Mouse (Mus musculus) adrenal gland, adult (tissue): ENCODE data around the gene Tns3.

ENCODE experiments used
- DNase-seq, 2 experiments: peaks; one replicate each; pipeline ENCODE4 v3.0.0; 2022 to 2023; ENCODE audit warnings: low spot score in 1 of 2; ENCODE audit not compliant: inconsistent age in 2 of 2

Gene Tns3

DNA sequence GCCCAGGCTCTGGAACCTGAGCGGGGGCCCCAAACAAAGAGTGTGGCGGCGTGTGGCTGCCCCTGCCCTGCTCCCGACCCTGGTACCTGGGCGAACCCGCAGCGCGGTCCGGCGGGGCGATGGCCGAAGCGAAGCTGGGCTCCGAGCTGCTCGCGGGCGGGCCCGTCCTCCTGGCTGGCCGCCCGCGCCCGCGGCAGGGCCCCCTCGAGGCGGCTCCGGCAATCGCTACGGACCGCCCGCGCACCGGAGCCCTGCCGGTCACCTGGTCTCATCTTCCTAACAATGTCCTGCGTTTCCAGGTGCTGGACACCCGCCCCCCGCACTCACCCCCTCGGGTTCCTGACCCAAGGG is at the start of gene Tns3:
Tns3 (minus strand) TSS at position 143 of the 351 bp plus-strand sequence.
- peak in 1 of 2 experiments; percentile 91 for DNase-seq

DNA sequence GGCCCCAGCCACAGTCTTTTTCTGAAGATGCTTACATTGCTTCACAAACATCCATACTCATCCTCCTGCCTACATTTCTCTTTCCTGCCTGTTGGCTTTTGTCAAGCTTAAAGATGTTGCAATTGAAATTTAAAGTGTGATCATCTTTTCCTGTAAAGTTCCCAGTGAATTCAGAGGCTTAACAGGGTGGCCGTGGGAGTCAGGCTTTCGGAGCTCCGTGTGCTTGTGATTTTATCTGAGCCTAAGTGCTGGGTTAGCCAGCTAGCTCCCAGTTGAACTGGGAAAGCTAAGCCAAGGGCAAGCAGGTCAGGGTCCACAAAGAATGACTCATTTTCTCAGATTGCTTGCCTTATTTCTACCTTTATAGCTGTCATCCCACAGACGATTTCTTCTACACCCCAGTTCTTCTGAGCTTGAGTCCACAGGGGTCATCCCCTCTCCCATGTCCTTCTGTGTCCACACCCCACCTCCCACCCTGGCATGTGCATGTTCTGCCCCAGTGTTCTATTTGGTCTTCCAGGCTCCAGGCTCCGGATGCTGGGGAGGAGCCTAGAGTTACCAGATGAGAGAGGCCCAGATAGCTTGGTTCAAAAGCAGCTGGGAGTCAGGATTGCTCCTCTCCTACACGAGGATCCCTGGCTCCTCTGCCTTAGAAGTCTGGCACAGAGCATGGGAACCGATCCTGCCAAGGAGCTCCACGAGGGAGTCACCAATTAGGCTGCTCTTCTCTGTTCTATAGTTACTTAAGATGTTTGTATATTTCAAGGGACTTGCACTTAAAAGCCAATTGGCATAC is 42.1 kb upstream of the Tns3 start:
- DNase-seq = peak; percentile 56 to 78

DNA sequence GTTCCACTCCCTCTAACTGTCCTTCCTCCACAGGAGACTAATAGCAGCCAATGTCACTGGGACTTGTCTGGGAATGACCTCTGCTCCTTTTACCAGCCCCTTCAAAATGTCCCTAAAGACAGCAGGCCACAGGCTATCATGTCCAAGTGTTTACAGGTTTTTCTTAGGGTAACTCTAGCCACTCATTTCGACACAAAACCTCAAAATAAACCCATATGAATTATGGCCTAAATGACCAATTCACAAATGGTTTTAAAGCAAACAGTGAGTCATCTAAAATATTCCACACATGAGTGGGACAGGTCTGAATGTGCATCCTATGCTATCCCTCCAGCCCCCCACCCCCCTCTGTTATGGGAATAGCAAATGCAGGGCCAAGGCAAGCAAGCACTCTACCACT is 40.8 kb upstream of the Tns3 start:
- no peak for DNase-seq

DNA sequence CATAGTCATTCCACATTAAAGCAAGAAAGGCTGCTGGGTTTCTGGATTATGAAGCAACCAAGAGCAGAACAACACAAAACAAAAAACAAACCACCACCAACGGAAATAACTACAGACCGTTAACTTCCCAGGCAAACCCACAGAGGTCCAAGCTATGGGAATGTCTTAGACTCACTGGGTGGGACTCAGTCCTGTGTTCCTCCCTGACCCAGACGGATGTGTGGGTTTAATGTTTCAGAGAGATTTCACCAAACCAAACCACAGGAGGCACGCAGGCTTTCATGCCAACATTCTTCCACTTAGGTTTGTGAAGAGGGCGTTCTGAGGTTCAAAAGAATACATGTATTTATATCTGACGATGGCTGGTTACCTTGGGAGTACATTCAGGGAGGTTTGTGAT is 39.5 kb upstream of the Tns3 start:
- DNase-seq = no peak

DNA sequence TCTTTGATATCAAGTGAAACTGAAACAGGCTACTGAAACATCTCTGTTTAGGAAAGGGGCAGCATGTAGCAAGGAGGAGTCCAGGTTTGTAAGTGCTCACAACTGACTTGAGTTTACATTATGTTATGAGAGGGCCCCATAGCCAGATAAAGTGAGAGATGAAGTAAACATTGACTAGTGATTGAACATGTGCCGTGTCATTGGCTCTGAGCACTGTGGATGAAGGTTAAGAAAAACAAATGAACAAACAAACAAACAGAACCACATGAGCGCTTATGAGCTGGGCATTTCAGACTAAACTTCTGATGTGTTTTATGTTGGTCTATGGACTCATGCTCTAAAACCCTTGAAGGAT is 38.2 kb upstream of the Tns3 start:
- DNase-seq = no peak

DNA sequence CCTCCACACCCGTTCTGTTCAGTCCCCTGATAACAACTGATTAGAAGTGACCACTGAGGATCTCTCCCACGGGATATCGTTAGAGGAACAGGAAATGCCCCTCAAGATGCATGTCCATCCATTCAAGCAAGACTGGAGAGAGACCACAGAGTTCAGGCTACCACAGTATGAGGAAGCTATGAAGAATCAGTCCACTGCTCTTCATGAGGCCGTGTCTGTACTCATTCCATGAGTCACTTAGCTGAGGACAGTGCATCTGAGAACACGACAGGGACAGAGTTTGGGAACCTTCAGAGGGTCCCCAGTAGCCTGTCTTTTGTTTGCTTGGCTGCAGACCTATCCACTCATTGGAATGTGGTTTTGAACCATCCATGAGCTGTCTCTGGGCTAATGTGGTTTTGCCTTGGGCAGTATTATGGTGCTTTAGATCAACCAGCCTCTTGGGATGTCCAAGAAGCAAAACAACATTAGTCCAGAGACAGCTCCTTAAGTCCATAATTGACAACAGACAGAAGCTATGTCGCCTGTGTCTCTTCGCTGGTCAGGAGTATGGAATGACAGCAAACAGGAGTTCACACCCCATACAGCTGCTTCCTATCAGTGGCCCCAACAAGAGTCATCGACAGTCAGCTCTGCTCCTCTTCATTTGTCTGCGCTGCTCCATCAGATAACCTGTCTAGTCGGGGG is 37.7 kb upstream of the Tns3 start:
- DNase-seq = no peak

DNA sequence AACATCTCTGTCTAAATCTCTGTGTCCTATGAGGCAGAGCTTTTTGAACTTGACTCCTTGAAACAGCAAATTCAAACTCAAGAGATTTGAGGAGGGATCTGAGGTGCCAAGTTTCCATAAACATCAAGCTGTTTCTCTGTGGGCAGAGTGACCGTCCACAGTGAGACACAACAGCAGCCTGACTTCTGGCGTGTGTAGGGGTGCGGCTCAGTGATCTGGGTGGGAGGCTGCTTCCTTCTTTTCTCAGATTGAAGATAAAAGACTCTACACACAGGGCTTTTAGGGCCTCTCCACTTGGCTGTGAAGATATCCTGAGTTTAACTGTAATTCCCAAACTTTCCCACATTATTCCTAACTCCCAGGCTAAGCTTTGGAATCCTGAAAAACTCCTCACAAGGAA is 37.1 kb upstream of the Tns3 start:
- no peak for DNase-seq

DNA sequence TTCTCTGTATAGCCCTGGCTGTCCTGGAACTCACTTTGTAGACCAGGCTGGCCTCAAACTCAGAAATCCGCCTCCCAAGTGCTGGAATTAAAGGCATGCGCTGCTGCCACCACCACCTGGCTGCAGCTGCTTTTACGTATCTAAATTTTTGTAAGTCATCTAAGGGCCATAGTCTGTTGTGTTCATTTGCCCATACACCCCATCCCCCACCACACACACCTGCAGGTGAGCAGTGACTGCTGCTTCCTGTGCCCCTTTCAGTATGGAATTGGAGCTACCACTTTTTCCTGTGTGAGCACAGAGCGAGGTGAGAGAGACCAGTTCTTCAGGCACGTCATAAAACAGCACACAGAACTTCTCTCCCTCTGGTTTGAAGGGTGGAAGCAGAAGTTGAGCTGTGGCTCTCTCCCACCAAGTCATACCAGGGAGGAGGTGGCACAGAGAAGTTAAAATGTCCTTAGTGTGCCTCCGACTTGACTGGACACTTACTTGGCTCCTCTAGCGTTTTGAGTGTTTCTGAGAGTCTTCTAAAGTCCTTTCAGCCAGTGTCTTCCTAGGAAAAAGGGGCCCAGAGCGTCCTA is 36.4 kb upstream of the Tns3 start:
- no peak for DNase-seq

DNA sequence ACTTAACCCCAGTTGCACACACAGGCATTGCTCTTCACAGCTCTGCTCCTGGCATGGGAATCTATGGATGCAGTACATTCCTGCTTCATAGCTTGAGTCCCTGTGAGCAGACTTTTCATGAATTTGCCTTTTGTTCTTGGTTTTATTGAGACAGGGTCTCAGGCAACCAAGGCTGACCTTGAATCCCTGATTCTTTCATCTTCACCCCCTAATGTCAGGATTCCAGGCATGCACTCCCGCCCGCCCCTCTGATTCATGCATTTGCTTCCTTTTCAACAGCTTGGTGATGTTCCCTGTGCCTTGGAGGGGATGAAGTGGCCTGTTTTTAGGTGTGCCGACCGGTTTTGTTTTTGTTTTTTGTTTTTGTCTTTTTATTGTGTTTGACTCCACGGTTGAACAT is 35.4 kb upstream of the Tns3 start:
- DNase-seq = no peak

DNA sequence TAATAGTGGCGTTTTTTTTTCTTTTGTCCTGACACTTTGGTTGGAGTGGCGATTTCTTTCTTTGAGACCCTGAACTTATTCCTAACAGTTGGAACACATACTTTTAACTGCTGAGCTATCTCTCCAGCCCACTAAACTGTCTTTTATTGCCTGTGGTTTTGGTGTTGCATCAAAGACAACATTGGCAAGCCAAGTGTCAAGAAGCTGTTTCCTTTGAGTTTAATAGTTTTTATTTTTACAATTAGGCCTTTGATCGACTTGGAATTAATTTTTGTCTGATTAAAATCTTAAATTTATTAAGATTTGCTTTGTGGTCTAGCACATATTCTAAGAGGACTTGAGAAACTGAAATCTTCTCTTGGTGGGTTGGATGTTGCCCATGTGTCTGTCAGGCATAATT is 33.3 kb upstream of the Tns3 start:
- DNase-seq = no peak

DNA sequence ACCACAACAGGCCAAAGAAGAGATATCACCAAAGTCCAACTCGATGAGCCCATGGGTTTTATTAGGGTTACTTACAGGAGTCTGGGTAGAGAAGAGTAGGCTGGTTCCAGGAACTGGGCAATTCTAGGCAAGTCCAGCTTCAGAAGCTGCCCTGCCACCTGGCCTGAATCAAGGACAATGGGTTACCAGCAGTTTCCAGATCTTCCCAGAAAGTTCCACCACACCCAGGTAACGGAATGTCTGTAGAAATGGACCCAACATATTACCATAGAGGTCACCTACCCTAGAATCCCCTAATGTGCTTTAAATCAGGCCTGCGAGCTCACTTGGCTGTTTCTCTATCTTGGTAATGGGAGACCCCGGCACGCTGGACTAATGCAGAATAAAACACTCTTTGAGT is 29.8 kb upstream of the Tns3 start:
- DNase-seq = no peak

DNA sequence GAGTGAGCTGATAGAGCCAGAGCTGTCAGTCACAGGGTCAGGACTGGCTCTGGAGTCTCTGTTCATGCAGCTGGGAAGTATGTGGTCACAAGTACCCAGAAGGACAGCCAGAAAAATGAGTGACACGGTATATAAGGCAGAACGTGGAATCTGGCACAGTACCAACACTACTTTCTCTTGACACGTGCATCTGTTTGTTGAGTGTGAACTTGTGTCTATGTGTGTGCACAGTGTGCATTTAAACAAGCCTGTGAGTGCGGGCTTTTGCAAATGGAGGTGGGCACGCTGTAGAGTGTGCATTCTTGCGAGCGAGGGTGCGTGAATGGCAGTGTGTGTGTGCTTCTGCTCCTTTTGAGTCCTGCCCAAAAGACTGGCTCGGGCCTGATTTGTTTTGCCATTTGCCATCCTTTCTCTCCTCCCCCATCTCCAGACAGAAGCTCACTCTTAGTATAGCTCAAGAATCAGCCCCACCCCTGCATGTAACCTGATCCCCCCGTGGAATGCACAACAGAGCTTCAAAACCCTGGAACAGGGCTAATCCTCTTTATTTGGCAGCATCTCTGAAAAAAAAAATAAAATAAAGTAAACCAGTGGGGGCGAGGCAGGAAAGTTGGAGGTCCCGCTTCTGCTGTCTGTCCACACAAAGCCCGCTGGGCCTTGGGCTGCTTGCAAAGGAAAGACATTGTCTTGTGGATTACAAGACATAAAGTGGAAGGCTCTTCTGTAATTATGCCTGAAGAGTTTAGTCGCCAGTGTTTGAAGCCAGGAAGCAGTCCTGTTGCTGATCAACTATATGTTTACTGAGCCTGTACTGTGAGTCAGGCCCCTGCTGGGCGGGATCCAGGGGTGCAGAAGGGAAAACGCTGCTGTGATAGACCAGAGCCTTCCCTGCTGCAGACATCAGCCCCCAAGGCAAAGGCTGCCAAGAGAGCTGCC is 28.5 kb upstream of the Tns3 start:
- no peak for DNase-seq

DNA sequence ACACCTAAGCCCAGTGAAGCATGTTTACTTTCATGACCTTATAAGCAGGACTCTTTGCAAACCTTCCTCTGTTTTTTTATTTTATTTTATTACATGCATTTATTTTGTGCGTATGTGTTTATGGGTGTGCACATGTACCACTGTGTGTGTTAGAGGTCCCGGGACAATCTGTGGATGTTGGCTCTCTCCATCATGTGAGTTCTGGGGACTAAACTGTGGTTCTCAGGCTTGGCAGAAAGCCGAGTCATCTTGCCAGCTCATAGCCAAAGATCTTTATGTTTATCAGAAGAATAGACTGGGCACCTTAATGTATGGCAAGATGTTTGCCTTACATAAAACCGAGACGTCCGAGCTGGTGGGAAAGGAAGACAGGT is 27.8 kb upstream of the Tns3 start:
- DNase-seq = no peak

DNA sequence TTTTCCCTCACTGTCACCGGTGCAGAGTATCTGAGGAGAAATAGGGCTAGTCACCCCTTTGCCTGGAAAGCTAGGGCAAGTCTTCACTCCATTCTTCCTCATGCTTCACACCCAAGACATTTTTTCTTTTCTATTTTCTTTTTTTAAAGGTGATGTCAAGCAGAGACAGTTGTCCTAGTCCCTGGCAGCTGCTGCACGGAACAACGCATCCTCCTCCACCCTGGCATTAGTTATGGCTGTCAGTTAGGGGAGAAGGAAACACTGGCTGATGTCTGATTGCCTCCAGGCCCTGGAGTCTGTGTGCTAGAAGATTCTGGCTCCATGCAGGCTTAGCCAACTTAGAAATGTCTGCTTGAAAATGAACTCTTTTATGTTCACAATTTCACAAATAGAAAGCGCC is 27.3 kb upstream of the Tns3 start:
- no peak for DNase-seq

DNA sequence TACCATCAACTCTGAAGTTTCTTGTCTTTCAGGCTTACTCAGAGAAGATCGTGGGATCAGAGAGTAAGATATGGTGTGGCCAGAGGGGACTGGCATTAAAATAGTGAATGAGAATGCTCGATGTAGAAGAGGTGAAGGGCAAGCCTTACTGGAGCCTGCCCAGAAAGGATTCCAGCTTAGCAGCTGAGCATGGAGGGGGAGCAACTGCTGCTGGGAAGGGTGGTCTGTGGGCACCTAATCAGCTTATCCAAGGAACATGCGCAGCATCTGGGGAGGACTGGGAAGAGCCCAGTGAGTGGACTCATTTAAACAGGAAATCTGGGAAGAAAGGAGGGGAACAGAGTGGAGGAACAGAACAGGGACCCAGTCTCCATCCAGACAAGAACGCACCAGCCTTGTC is 26.3 kb upstream of the Tns3 start:
- no peak for DNase-seq

DNA sequence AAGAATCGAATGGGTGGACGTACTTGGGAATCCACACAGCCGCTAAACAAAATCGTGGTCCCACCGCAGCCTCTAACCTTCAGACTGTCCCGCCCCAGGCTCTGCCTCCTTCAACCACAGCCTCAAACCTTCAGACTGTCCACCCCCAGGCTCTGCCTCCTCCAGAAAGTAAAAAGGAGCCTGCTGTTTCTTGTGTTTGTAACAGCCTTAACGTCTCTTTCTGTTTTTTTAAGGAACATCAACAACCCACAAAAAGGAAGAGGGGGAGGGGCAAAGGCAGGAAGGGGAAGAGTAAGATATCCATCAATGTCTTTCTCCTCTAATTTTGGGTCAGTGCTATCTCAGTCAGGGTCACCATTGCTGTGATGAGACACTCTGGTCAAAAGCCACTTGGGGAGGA is 25.2 kb upstream of the Tns3 start:
- peak in 1 of 2 experiments; percentile 68 for DNase-seq

DNA sequence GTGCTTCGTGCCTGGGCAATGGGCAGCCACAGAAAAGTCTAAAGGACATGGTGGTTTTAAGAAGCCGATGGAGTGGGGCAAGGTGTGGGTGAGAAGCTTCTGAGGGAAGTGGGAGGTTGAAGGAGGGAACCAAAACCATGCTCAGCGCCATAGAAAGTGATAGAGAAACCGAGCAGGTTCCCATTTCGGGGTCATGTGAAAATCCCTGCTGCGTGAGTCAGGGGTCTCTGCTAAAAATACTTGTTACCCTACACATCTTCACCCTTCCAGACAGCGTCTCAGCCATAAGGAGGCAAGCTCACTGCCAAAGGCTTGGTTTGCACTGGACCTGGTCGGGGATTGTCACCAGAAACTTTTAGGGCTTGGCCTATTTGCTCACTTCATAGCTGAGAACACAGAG is 24.6 kb upstream of the Tns3 start:
- DNase-seq = no peak

DNA sequence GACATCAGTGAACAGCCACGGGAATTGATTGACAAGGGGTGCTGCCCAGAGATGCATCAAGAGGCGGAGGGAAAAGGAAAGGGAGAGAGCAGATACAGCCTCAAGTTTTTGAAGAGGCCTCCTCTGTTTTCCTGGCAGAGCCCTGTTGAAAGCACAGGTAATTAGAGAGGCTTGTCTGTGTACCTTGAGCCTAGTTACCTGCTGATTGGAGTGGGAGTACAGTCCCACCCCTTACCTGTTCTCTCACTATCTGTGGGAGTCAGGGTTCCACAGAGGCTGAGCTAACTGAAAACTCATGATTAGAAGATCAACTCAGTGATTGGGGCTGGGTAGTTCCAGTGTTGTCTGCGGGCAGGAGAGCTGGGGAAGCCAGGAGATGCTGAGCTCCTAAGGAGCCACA is 22.2 kb upstream of the Tns3 start:
- no peak for DNase-seq

DNA sequence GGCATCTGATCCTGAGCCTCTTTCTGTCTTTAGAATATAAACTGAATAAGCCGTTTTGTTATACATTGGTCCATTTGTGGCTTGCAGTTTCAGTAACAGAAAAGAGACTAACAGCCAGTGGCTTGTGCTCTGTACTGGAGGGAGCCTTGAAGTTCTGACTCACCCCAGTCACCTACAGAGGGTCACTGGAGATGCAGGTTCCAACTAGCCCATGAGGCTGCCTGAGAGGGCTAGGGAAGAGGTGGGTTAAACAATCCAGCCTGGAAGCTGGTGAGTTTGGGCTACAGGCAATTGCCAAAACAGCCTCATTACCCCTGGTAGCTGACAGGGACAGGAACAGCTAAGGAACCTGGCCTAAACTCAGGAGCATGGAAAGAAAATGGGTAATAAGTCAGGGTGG is 21.7 kb upstream of the Tns3 start:
- DNase-seq = no peak

DNA sequence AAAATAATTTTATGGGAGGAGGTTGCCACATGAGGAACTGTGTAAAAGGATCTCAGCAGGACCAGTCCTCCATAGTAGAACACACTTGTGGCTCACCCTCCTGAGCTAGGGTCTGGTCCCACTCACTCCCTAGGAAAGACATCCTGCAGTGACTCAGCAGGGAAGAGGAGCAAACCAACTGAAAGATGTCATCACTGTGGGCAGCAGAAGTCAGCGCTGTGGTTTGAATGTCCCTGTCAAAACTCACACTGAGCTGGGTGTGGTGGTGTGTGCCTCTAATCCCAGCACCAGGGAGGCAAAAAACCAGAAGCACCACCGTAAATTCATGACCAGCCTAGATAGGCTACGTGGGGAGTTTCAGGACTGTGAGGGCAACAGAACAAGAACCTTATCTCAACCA is 20.9 kb upstream of the Tns3 start:
- no peak for DNase-seq

DNA sequence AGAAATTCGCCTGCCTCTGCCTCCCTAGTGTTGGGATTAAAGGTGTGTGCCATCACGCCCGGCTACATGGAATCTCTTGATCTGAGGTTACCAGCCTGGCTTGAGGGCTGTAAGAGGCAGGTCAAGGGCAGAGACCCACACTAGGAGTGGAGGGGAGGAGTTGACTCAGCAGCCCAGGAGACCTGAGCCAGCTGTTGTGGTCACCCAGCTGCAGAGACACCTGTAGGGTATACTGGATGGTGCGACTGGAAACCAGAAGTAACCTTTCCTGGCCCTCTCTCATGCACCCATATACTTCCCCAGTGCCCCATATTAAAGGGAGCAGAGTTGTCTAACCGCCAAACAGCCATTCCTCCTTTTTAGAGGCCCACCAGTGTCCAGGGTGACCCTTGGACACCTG is 19.9 kb upstream of the Tns3 start:
- DNase-seq = no peak

DNA sequence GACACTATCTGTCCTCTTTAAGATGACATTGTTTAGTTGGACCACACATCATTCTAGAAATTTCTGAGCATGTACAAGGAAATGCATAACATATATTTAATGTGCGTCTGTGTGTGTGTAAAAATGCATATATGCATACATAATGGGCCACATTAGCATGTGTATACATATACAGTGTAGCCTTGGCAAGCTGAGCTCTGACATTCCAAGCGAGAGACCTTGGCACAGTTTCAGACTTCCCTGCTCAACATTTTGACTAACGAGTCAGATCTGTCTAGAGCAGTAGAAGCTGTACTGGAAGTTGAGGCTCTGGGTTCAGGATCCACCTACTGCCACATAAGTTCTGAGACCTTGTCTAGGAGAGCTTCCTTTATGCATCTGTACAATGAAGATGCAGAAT is 17.0 kb upstream of the Tns3 start:
- no peak for DNase-seq
